In the genomic region with DNA sequence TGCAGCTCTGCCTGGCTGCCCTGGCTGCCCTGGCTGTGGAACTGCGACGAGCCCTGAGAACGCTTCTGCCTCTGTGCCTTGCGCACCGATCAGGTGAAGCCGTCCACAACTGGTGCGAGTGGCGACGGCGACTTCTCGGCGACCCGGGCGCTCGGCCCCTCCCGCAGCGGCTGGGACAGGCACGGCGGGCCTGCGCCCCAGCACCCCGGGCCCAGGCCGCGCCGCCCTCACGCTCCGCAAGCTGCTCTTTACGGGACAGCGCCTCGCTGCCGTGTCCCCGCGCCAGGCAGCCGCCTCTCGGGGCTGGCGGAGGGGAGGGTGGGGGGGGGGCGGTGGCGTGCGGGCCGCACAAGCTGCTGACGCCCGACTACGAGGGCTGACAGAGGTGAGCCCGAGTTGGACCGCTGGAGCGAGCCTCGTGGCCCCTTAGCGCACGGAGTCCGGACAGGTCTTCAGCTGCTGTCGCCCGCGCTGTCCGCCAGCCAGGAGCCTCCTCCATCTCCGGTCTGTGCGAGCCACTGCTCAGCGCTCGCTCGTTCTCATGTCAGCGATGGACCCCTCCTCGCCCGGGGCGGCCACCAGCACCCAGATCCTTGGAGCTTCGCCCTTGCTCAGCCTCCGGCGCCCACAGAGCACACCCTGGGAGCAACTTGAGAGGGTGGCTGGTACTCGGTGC, we compare ENCODE assay signal across 8 mouse cellular contexts. TPM values are rescaled to one million over a fixed set of nuclear protein-coding genes. Genes with fewer than 3 reads are reported as not detected.
DNase-seq lines count a peak whose midpoint lies in the region; ATAC-seq lines count a peak whose summit lies in the region.

No protein-coding gene starts in this region.

- WGBS in forebrain, embryonic 15.5 days = under 1% methylated on average over 63 of the region's 66 CpGs
- WGBS in hindbrain, embryonic 13.5 days = under 1% methylated on average over 44 of the region's 66 CpGs
- 1% methylated on average over 66 of the region's 66 CpGs for WGBS in liver, embryonic 11.5 days
- WGBS in neural tube, embryonic 11.5 days = under 1% methylated on average over 55 of the region's 66 CpGs

- no peaks in the 10 kb centered on the region for H3K9me3 ChIP-seq in forebrain, embryonic 15.5 days
- H3K9me3 ChIP-seq in hindbrain, embryonic 13.5 days = no peaks in the 10 kb centered on the region
- H3K9me3 ChIP-seq in liver, embryonic 11.5 days (ENCODE audit: control insufficient read depth, low read length) = no peaks in the 10 kb centered on the region
- no peaks in the 10 kb centered on the region for H3K9me3 ChIP-seq in neural tube, embryonic 11.5 days (ENCODE audit: control insufficient read depth, low read length)

- no peaks in the 10 kb centered on the region for H3K36me3 ChIP-seq in forebrain, embryonic 15.5 days
- no peaks in the 10 kb centered on the region for H3K36me3 ChIP-seq in hindbrain, embryonic 13.5 days
- no peaks in the 10 kb centered on the region for H3K36me3 ChIP-seq in liver, embryonic 11.5 days (ENCODE audit: control insufficient read depth, insufficient read depth, low read length)
- no peaks in the 10 kb centered on the region for H3K36me3 ChIP-seq in neural tube, embryonic 11.5 days (ENCODE audit: control insufficient read depth, insufficient read depth, low read length)

- peak; percentile 94 for ATAC-seq in forebrain, embryonic 15.5 days (replicated peaks)
- ATAC-seq in hindbrain, embryonic 13.5 days (ENCODE audit: low FRiP score) = peak; percentile 93
- peak; percentile 67 for ATAC-seq in liver, embryonic 11.5 days (replicated peaks; ENCODE audit: low FRiP score)
- ATAC-seq in neural tube, embryonic 11.5 days (ENCODE audit: insufficient read depth, low FRiP score, low TSS enrichment) = peak; percentile 89

- H3K4me2 ChIP-seq in forebrain, embryonic 15.5 days (replicated peaks) = peak overlapping the region; percentile 97
- H3K4me2 ChIP-seq in hindbrain, embryonic 13.5 days = peak overlapping the region; percentile 97
- H3K4me2 ChIP-seq in liver, embryonic 11.5 days = peak overlapping the region; percentile 87
- peak overlapping the region; percentile 97 for H3K4me2 ChIP-seq in neural tube, embryonic 11.5 days (ENCODE audit: low read depth)

- peaks cover 4% of the 10 kb centered on the region; the same call in 1 of the 2 replicates for H3K27me3 ChIP-seq in forebrain, embryonic 15.5 days
- H3K27me3 ChIP-seq in hindbrain, embryonic 13.5 days = peaks cover 16% of the 10 kb centered on the region
- H3K27me3 ChIP-seq in liver, embryonic 11.5 days (replicated peaks; ENCODE audit: control insufficient read depth, insufficient read depth, low read length) = peaks cover 20% of the 10 kb centered on the region
- no peaks in the 10 kb centered on the region for H3K27me3 ChIP-seq in neural tube, embryonic 11.5 days (ENCODE audit: control insufficient read depth, insufficient read depth, low read length)

- H3K27ac ChIP-seq in forebrain, embryonic 15.5 days (replicated peaks) = no peak overlapping the region
- no peak overlapping the region for H3K27ac ChIP-seq in hindbrain, embryonic 13.5 days
- no peak overlapping the region for H3K27ac ChIP-seq in liver, embryonic 11.5 days (ENCODE audit: low read depth, low read length)
- no peak overlapping the region for H3K27ac ChIP-seq in neural tube, embryonic 11.5 days (ENCODE audit: low read depth, low read length)

- DNase-seq in adrenal gland, adult (ENCODE audit: inconsistent age in 2 of 2, low spot score in 1 of 2) = peak; percentile 19 to 60
- no peak for DNase-seq in adrenal gland, adult 8-10 months
- peak; percentile 40 for DNase-seq in adrenal gland, postnatal 14 days
- DNase-seq in liver, embryonic 11.5 days (ENCODE audit: low spot score) = peak; percentile 61
- DNase-seq in neural tube, embryonic 11.5 days (ENCODE audit: low spot score) = peak; percentile 58
- DNase-seq in thymus, adult 18-20 months = no peak

- H3K9ac ChIP-seq in forebrain, embryonic 15.5 days (replicated peaks) = peak overlapping the region; percentile 67
- peak overlapping the region; percentile 78 for H3K9ac ChIP-seq in hindbrain, embryonic 13.5 days
- H3K9ac ChIP-seq in liver, embryonic 11.5 days (ENCODE audit: low read depth, low read length) = peak overlapping the region; percentile 25
- peak overlapping the region; percentile 63 for H3K9ac ChIP-seq in neural tube, embryonic 11.5 days (ENCODE audit: low read length)

- peak overlapping the region; percentile 71 for H3K4me3 ChIP-seq in forebrain, embryonic 15.5 days
- peak overlapping the region; percentile 68 for H3K4me3 ChIP-seq in hindbrain, embryonic 13.5 days
- peak overlapping the region; percentile 54 for H3K4me3 ChIP-seq in liver, embryonic 11.5 days (ENCODE audit: low read depth, low read length)
- peak overlapping the region; percentile 55 for H3K4me3 ChIP-seq in neural tube, embryonic 11.5 days (ENCODE audit: low read depth, low read length)

- peaks cover 6% of the 10 kb centered on the region; the same call in 1 of the 2 replicates for H3K4me1 ChIP-seq in forebrain, embryonic 15.5 days
- H3K4me1 ChIP-seq in hindbrain, embryonic 13.5 days (replicated peaks) = no peaks in the 10 kb centered on the region; the same call in 1 of the 2 replicates
- H3K4me1 ChIP-seq in liver, embryonic 11.5 days (replicated peaks; ENCODE audit: control insufficient read depth, insufficient read depth, low read length) = no peaks in the 10 kb centered on the region
- H3K4me1 ChIP-seq in neural tube, embryonic 11.5 days (ENCODE audit: control insufficient read depth, insufficient read depth, low read length) = no peaks in the 10 kb centered on the region; the same call in 1 of the 2 replicates

RNA-seq across cellular contexts. Expression of gene Psme4, which starts 16.5 kb away (rescaled TPM):
- 10 to 100 TPM; 61.4 to 65.9 (median 63.5) TPM for total RNA-seq in adrenal gland, adult 8-10 months (2022)
- 69.0 and 70.3 TPM in 2 replicates for total RNA-seq in adrenal gland, postnatal 14 days (2021)
- polyA plus RNA-seq in forebrain, embryonic 15.5 days (2015; fragmentation: Nextera tagmentation; extraction: Ambion mirVana) = 17.8 and 20.4 TPM in 2 replicates
- polyA plus RNA-seq in hindbrain, embryonic 13.5 days (2015; fragmentation: Nextera tagmentation; extraction: Ambion mirVana) = 20.8 and 22.1 TPM in 2 replicates
- polyA plus RNA-seq in liver, embryonic 11.5 days (2014; fragmentation: Nextera tagmentation; extraction: Ambion mirVana) = 18.9 and 20.6 TPM in 2 replicates
- polyA plus RNA-seq in neural tube, embryonic 11.5 days (2014; fragmentation: Nextera tagmentation; extraction: Ambion mirVana) = 34.2 and 39.2 TPM in 2 replicates

Comparison
In these comparisons a context has a peak if more than half of its experiments do, and no peak if none do; other contexts are left out.
1. DNase-seq: peak in adrenal gland, adult (2 of 2), adrenal gland, postnatal 14 days (single experiment), liver, embryonic 11.5 days (single experiment) and neural tube, embryonic 11.5 days (single experiment); none in adrenal gland, adult 8-10 months (single experiment) and thymus, adult 18-20 months (0 of 2).
2. H3K9ac ChIP-seq: peak in every context shown above with its lines; median percentile 78 in hindbrain, embryonic 13.5 days; 67 in forebrain, embryonic 15.5 days; 63 in neural tube, embryonic 11.5 days; 25 in liver, embryonic 11.5 days.
3. Peak in every context shown above with its lines, with median percentiles within 50 percentile points of each other: ATAC-seq, H3K4me2 ChIP-seq and H3K4me3 ChIP-seq.